Mouse (Mus musculus): Measurements from ENCODE around the gene Cacna1g.

DNA sequence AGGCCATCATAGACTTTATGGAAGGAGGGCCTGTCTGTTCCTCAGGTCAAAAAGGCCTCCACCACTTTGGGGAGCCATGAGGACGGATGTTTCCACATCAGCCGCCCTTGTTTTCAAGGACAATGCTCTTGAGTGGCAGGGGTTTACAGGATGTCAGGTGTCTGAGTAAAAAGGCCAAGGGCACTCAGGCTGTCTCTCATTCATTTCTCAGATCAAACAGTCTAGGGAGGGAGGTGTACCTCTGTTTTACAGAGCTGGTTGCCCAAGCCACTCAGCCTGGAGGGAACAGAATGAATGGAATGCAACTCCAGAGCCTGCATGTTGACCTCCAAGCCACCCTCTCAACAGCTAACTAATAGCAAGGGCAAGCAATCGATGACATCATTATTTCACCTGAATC, 21.4 kb upstream of the Cacna1g start:
- no peak for TF ChIP-seq POLR2A (IDR thresholded peaks at IDR 0.05; ENCODE audit: low read depth, low read length)
- TF ChIP-seq CTCF (IDR thresholded peaks at IDR 0.05; ENCODE audit: borderline replicate concordance, insufficient read depth, low read length), result no peak

Data from embryonic fibroblast, embryonic 13.5 days (primary cell).